Mouse (Mus musculus) large intestine, adult 2 months (tissue): ENCODE data around the gene Ftcd. TPM values are rescaled to one million over a fixed set of nuclear protein-coding genes. Genes with fewer than 3 reads are reported as not detected.

ENCODE experiments used
- DNase-seq: peaks from one replicate; pipeline ENCODE4 v3.0.0-alpha.2; 2012; ENCODE audit warnings: low read depth, low spot score
- WGBS: fragments of 180-500 bp; shearing (Covaris S2); methylation state at CpG from one replicate; pipeline ENCODE4 v1.1.7; 2018; 5-methylcytosine and 5-hydroxymethylcytosine counted together
- polyA plus RNA-seq: library from polyadenylated mRNA; depleted of rRNA; stranded (reverse); fragments of >200 nt; gene quantifications from 2 replicates; pipeline ENCODE4 v1.2.3, GENCODE M21; 2012; rRNA removed

Gene Ftcd
- polyA plus RNA-seq, result not detected in 2 replicates

GRCm38 (mm10) chr10:76575374-76575773 lies at the start of gene Ftcd:
Gene Ftcd, plus strand, starts transcription at chr10:76575648.
- no peak for DNase-seq
- 73% methylated on average over 3 of the region's 3 CpGs for WGBS

GRCm38 (mm10) chr10:76530922-76531321 lies 44.5 kb upstream of the Ftcd start:
- WGBS, result under 1% methylated on average over 11 of the region's 11 CpGs
- DNase-seq, result no peak

- under 1% methylated on average over 37 of the region's 37 CpGs for WGBS
- peak; percentile 81 for DNase-seq
Observed at GRCm38 (mm10) chr10:76531375-76531774, 44.1 kb upstream of the Ftcd start, which contains the start of gene Lss. Gene Lss, plus strand, starts transcription at chr10:76531588.

- WGBS, result under 1% methylated on average over 14 of the region's 14 CpGs
- DNase-seq, result no peak
Observed at GRCm38 (mm10) chr10:76531828-76532227, 43.6 kb upstream of the Ftcd start.

- 97% methylated on average over 7 of the region's 7 CpGs for WGBS
- DNase-seq, result no peak
Observed at GRCm38 (mm10) chr10:76535526-76535925, 39.9 kb upstream of the Ftcd start.

- 27% methylated on average over 9 of the region's 9 CpGs for WGBS
- peak; percentile 92 for DNase-seq
Observed at GRCm38 (mm10) chr10:76537619-76538018, 37.8 kb upstream of the Ftcd start.

GRCm38 (mm10) chr10:76541336-76542085 lies 33.9 kb upstream of the Ftcd start:
- no peak for DNase-seq
- 92% methylated on average over 11 of the region's 11 CpGs for WGBS

GRCm38 (mm10) chr10:76542636-76543375 lies 32.6 kb upstream of the Ftcd start:
- no peak for DNase-seq
- WGBS, result 80% methylated on average over 10 of the region's 10 CpGs

GRCm38 (mm10) chr10:76546566-76546965 lies 28.9 kb upstream of the Ftcd start:
- 98% methylated on average over 8 of the region's 8 CpGs for WGBS
- DNase-seq, result no peak

GRCm38 (mm10) chr10:76548218-76548617 lies 27.2 kb upstream of the Ftcd start:
- DNase-seq, result no peak
- 75% methylated on average over 8 of the region's 8 CpGs for WGBS

- 93% methylated on average over 5 of the region's 5 CpGs for WGBS
- no peak for DNase-seq
Observed at GRCm38 (mm10) chr10:76550458-76550857, 25.0 kb upstream of the Ftcd start.

- 68% methylated on average over 3 of the region's 3 CpGs for WGBS
- DNase-seq, result no peak
Observed at GRCm38 (mm10) chr10:76551556-76551955, 23.9 kb upstream of the Ftcd start.

GRCm38 (mm10) chr10:76554061-76554460 lies 21.4 kb upstream of the Ftcd start:
- no peak for DNase-seq
- 75% methylated on average over 5 of the region's 5 CpGs for WGBS

- no peak for DNase-seq
- WGBS, result 84% methylated on average over 10 of the region's 10 CpGs
Observed at GRCm38 (mm10) chr10:76561972-76562371, 13.5 kb upstream of the Ftcd start, which contains the start of gene Spatc1l. Gene Spatc1l, plus strand, starts transcription at chr10:76562272.

- DNase-seq, result no peak
- 49% methylated on average over 22 of the region's 22 CpGs for WGBS
Observed at GRCm38 (mm10) chr10:76569996-76570685, 5.3 kb upstream of the Ftcd start.

GRCm38 (mm10) chr10:76571070-76571469 lies 4.4 kb upstream of the Ftcd start:
- no peak for DNase-seq
- WGBS, result 75% methylated on average over 2 of the region's 2 CpGs

GRCm38 (mm10) chr10:76572151-76572550 lies 3.3 kb upstream of the Ftcd start:
- 80% methylated on average over 3 of the region's 3 CpGs for WGBS
- no peak for DNase-seq

GRCm38 (mm10) chr10:76576920-76577319 lies 1.5 kb downstream of the Ftcd start:
- no peak for DNase-seq
- WGBS, result 64% methylated on average over 7 of the region's 7 CpGs

GRCm38 (mm10) chr10:76584138-76584537 lies 8.7 kb downstream of the Ftcd start:
- whole genome bisulfite sequencing, result 20% methylated on average over 10 of the region's 10 CpGs
- DNase-seq, result no peak

GRCm38 (mm10) chr10:76586190-76586589 lies 10.7 kb downstream of the Ftcd start:
- WGBS, result 33% methylated on average over 1 of the region's 1 CpGs
- DNase-seq, result no peak
